Mouse (Mus musculus) CH12.LX (cell line): ENCODE results near the gene Efna1. TPM values are rescaled to one million over a fixed set of nuclear protein-coding genes. Genes with fewer than 3 reads are reported as not detected.

Source experiments
- DNase-seq: peaks from one replicate; pipeline ENCODE4 v3.0.0-alpha.2; 2013; ENCODE audit errors: extremely low read depth
- H3K27ac ChIP-seq: 2 replicates; pipeline ENCODE4 v1.5.1; 2012; ENCODE audit warnings: low read depth, mild to moderate bottlenecking, control low read depth, moderate library complexity; ENCODE audit not compliant: insufficient read depth
- H3K27me3 ChIP-seq: replicated peaks from 2 replicates; pipeline ENCODE3; 2012; ENCODE audit warnings: inconsistent platforms
- H3K36me3 ChIP-seq, 2 experiments: replicated peaks in 1 of 2; 2 replicates each; pipeline versions ENCODE3 to v1.6.1; 2012; ENCODE audit warnings: inconsistent platforms in 1 of 2, low read length in 1 of 2, mild to moderate bottlenecking in 1 of 2, mixed read lengths in 1 of 2, moderate library complexity in 1 of 2; ENCODE audit not compliant: control insufficient read depth in 1 of 2, insufficient read depth in 1 of 2
- H3K4me1 ChIP-seq, 2 experiments: 2 replicates each; pipeline ENCODE4 v1.6.1; 2012; ENCODE audit warnings: inconsistent platforms in 1 of 2, moderate library complexity in 1 of 2; ENCODE audit not compliant: insufficient read depth in 2 of 2, control insufficient read depth in 1 of 2
- H3K4me2 ChIP-seq: 2 replicates; pipeline ENCODE4 v1.6.1; 2012; ENCODE audit warnings: low read depth, mild to moderate bottlenecking, control low read depth; ENCODE audit not compliant: poor library complexity, insufficient read depth, severe bottlenecking
- H3K4me3 ChIP-seq, 3 experiments: fragments of 150-350 bp in 1 of 3; sonication (generic) in 1 of 3; replicated peaks in 1 of 3; 2 replicates each; pipeline versions ENCODE3 to v1.5.1; 2011 to 2012; ENCODE audit warnings: low read depth in 2 of 3, low read length in 2 of 3, mild to moderate bottlenecking in 2 of 3, moderate library complexity in 2 of 3, control low read depth in 1 of 3, improper control_type of control experiment in 1 of 3, inconsistent platforms in 1 of 3, mixed read lengths in 1 of 3; ENCODE audit not compliant: poor library complexity in 1 of 3
- H3K79me2 ChIP-seq: replicated peaks from 2 replicates; pipeline ENCODE4 v1.6.1; 2012; ENCODE audit warnings: mild to moderate bottlenecking, moderate library complexity; ENCODE audit not compliant: control insufficient read depth, poor library complexity, insufficient read depth, severe bottlenecking; ENCODE audit errors: extremely low read depth
- H3K9ac ChIP-seq: 2 replicates; pipeline ENCODE4 v1.6.1; 2012; ENCODE audit warnings: low read depth, mild to moderate bottlenecking, control low read depth, moderate library complexity; ENCODE audit not compliant: insufficient read depth
- H3K9me3 ChIP-seq: replicated peaks from 2 replicates; pipeline ENCODE3; 2012; ENCODE audit warnings: low read length, inconsistent platforms, mixed read lengths
- CHD2 ChIP-seq: IDR thresholded peaks from 2 replicates; pipeline ENCODE4 v1.6.1; 2011; ENCODE audit warnings: low read length, improper control_type of control experiment
- EP300 ChIP-seq: IDR thresholded peaks from 2 replicates; pipeline ENCODE4 v1.6.1; 2011; ENCODE audit warnings: low read length, improper control_type of control experiment
- IRF4 ChIP-seq: IDR thresholded peaks from 2 replicates; pipeline ENCODE4 v1.6.1; 2014; ENCODE audit warnings: low read depth, mild to moderate bottlenecking, inconsistent platforms, low read length, improper control_type of control experiment
- JUN ChIP-seq: IDR thresholded peaks from 2 replicates; pipeline ENCODE4 v1.6.1; 2011; ENCODE audit warnings: low read depth, mild to moderate bottlenecking, low read length, improper control_type of control experiment, moderate library complexity; ENCODE audit not compliant: insufficient read depth
- KAT2A ChIP-seq: IDR thresholded peaks from 2 replicates; pipeline ENCODE4 v1.6.1; 2012; ENCODE audit warnings: low read length, improper control_type of control experiment, inconsistent platforms; ENCODE audit not compliant: insufficient replicate concordance
- MAZ ChIP-seq: IDR thresholded peaks from 2 replicates; pipeline ENCODE4 v1.6.1; 2012; ENCODE audit warnings: low read depth, mild to moderate bottlenecking, inconsistent platforms, low read length, improper control_type of control experiment, moderate library complexity
- MEF2A ChIP-seq: IDR thresholded peaks from 2 replicates; pipeline ENCODE4 v1.6.1; 2014; ENCODE audit warnings: low read depth, mild to moderate bottlenecking, inconsistent platforms, low read length, improper control_type of control experiment, borderline replicate concordance
- MXI1 ChIP-seq: IDR thresholded peaks from 2 replicates; pipeline ENCODE4 v1.6.1; 2011; ENCODE audit warnings: mild to moderate bottlenecking, low read depth, low read length, improper control_type of control experiment
- NRF1 ChIP-seq: IDR thresholded peaks from 2 replicates; pipeline ENCODE4 v1.6.1; 2014; ENCODE audit warnings: low read depth, mild to moderate bottlenecking, inconsistent platforms, low read length, improper control_type of control experiment, moderate library complexity
- PAX5 ChIP-seq: IDR thresholded peaks from 2 replicates; pipeline ENCODE4 v1.6.1; 2012; ENCODE audit warnings: low read length, inconsistent platforms, mixed read lengths
- RAD21 ChIP-seq: IDR thresholded peaks from 2 replicates; pipeline ENCODE4 v1.6.1; 2011; ENCODE audit warnings: low read depth, mild to moderate bottlenecking, low read length, improper control_type of control experiment, moderate library complexity
- RCOR1 ChIP-seq: conservative IDR thresholded peaks from 2 replicates; pipeline ENCODE4 v1.6.1; 2012; ENCODE audit warnings: low read depth, mild to moderate bottlenecking, inconsistent platforms, low read length, improper control_type of control experiment
- SIN3A ChIP-seq: IDR thresholded peaks from 2 replicates; pipeline ENCODE4 v1.6.1; 2012; ENCODE audit warnings: low read length, improper control_type of control experiment, inconsistent platforms
- SMC3 ChIP-seq: IDR thresholded peaks from 2 replicates; pipeline ENCODE4 v1.6.1; 2011; ENCODE audit warnings: low read depth, low read length, improper control_type of control experiment
- TCF12 ChIP-seq: IDR thresholded peaks from 2 replicates; pipeline ENCODE4 v1.6.1; 2014; ENCODE audit warnings: low read depth, mild to moderate bottlenecking, inconsistent platforms, low read length, improper control_type of control experiment
- ZC3H11A ChIP-seq: IDR thresholded peaks from 2 replicates; pipeline ENCODE4 v1.6.1; 2012; ENCODE audit warnings: low read depth, mild to moderate bottlenecking, inconsistent platforms, low read length, improper control_type of control experiment
- ZKSCAN1 ChIP-seq: IDR thresholded peaks from 2 replicates; pipeline ENCODE4 v1.6.1; 2012; ENCODE audit warnings: low read depth, inconsistent platforms, low read length, improper control_type of control experiment, borderline replicate concordance
- ZMIZ1 ChIP-seq: IDR thresholded peaks from 2 replicates; pipeline ENCODE4 v1.6.1; 2012; ENCODE audit warnings: low read depth, mild to moderate bottlenecking, inconsistent platforms, low read length, improper control_type of control experiment
- dilution Hi-C: fragments of 300-500 bp; cut with MboI; formaldehyde crosslinking; loops from 2 replicates; pipeline ENCODE4 v1.14.3; 2020; ENCODE audit warnings: low sequenced_read_pairs; ENCODE audit not compliant: extremely low pct_unique_long_range_greater_than_20kb, extremely low pct_ligation_motif_present
- in situ Hi-C: fragments of 300-500 bp; cut with MboI; formaldehyde crosslinking; loops from 3 replicates; pipeline ENCODE4 v1.14.3; 2019; ENCODE audit warnings: low sequenced_read_pairs, low pct_ligation_motif_present, low pct_unique_long_range_greater_than_20kb, mixed read lengths
- polyA plus RNA-seq: library from polyadenylated mRNA; unstranded; fragments of >175 nt; gene quantifications from 2 replicates; pipeline ENCODE4 v1.2.1, GENCODE M21; 2012; ENCODE audit warnings: low read depth; ENCODE audit not compliant: insufficient read length
- total RNA-seq, 2 experiments: library from RNA; depleted of rRNA; stranded (reverse); fragments of 300-350 nt in 1 of 2; fragments of >200 nt in 1 of 2; gene quantifications; 2 replicates each; pipeline ENCODE4 v1.2.3; 2012 to 2014

The Efna1 gene
- total and polyA plus RNA-seq, 3 experiments, result 0.70 to 0.93 (median 0.71) TPM

- no peaks in the 10 kb centered on the region for H3K79me2 ChIP-seq
- no peaks in the 10 kb centered on the region for H3K27me3 ChIP-seq
- H3K27ac ChIP-seq, result no peak overlapping the region
- H3K9ac ChIP-seq, result no peak overlapping the region
- peaks cover 2 to 18% of the 10 kb centered on the region in 2 experiments; a peak in 3 of 4 replicates for H3K4me1 ChIP-seq
- no peak overlapping the region for H3K4me2 ChIP-seq
- H3K4me3 ChIP-seq, result no peak overlapping the region
- H3K36me3 ChIP-seq, result peaks cover 0 to 24% of the 10 kb centered on the region in 2 experiments
- no peak for DNase-seq
- dilution Hi-C loops, result no loop called here
- no peak for TF ChIP-seq CHD2
- TF ChIP-seq MXI1, result no peak
- no peak for TF ChIP-seq JUN
- no peak for TF ChIP-seq PAX5
- TF ChIP-seq, all 38 proteins: peak for 0
- no peaks in the 10 kb centered on the region for H3K9me3 ChIP-seq
- in situ Hi-C loops, result no loop called here
Observed at GRCm38 (mm10) chr3:89225918-89226317, 55.0 kb downstream of the Efna1 start.

GRCm38 (mm10) chr3:89225321-89225815 is 55.6 kb downstream of the Efna1 start:
- peaks cover 0 to 12% of the 10 kb centered on the region in 2 experiments; a peak in 2 of 4 replicates for H3K4me1 ChIP-seq
- H3K79me2 ChIP-seq, result no peaks in the 10 kb centered on the region
- peaks cover 0 to 24% of the 10 kb centered on the region in 2 experiments for H3K36me3 ChIP-seq
- no peak overlapping the region for H3K9ac ChIP-seq
- no peak overlapping the region for H3K4me3 ChIP-seq
- in situ Hi-C loops (no loop called here), dilution Hi-C loops (no loop called here)
- H3K4me2 ChIP-seq, result no peak overlapping the region
- DNase-seq, result no peak
- H3K27me3 ChIP-seq, result no peaks in the 10 kb centered on the region
- H3K9me3 ChIP-seq, result no peaks in the 10 kb centered on the region
- TF ChIP-seq ZMIZ1 (no peak), JUN (no peak), RCOR1 (no peak), MEF2A (no peak), IRF4 (no peak), TCF12 (no peak), EP300 (no peak), MXI1 (no peak), KAT2A (no peak), NRF1 (no peak), CHD2 (no peak), ZC3H11A (no peak), RAD21 (no peak), PAX5 (no peak), SMC3 (no peak), MAZ (no peak), SIN3A (no peak), ZKSCAN1 (no peak)
- H3K27ac ChIP-seq, result no peak overlapping the region
